Mouse (Mus musculus) subcutaneous adipose tissue, adult 2 months (tissue): ENCODE data around the gene Bcl11b. TPM values are rescaled to one million over a fixed set of nuclear protein-coding genes. Genes with fewer than 3 reads are reported as not detected.

Experiments used
- polyA plus RNA-seq: library from polyadenylated mRNA; depleted of rRNA; stranded (reverse); fragments of >200 nt; gene quantifications from 2 replicates; pipeline ENCODE4 v1.2.3, GENCODE M21; 2012; ENCODE audit warnings: low replicate concordance; rRNA removed

Gene Bcl11b
- 0.36 and 0.42 TPM in 2 replicates for polyA plus RNA-seq

GRCm38 (mm10) chr12:108003483-108003882 is at the start of gene Bcl11b:
Gene Bcl11b, minus strand, starts transcription at chr12:108003602.

Other genes starting within 250 kb of the Bcl11b start
- 34.0 and 42.3 TPM in 2 replicates for gene Setd3, start 175.7 kb upstream of the Bcl11b start, polyA plus RNA-seq
- gene Ccnk, start 176.0 kb upstream of the Bcl11b start, polyA plus RNA-seq: 11.6 and 18.8 TPM in 2 replicates